Mouse (Mus musculus): ENCODE results near the gene Nt5dc3. TPM values are rescaled to one million over a fixed set of nuclear protein-coding genes. Genes with fewer than 3 reads are reported as not detected.

The Nt5dc3 gene
- polyA plus RNA-seq, 1 experiment from 2014 or later: 2.1 TPM

- peaks cover 45% of the 10 kb centered on the region for H3K4me1 ChIP-seq
- H3K9ac ChIP-seq: 0 out of 2 replicates have a peak overlapping the region, but pooled peaks have one; percentile 37
- H3K36me3 ChIP-seq: no peaks in the 10 kb centered on the region
- 75% methylated on average over 4 of the region's 4 CpGs for WGBS
- no peak overlapping the region for H3K4me3 ChIP-seq
- no peaks in the 10 kb centered on the region for H3K9me3 ChIP-seq
- H3K27ac ChIP-seq (replicated peaks): peak overlapping the region; percentile 78
- no peak for ATAC-seq (ENCODE audit: extremely low read depth, insufficient number of reproducible peaks, low FRiP score, low TSS enrichment)
- no peak overlapping the region for H3K4me2 ChIP-seq
- H3K27me3 ChIP-seq (replicated peaks): no peaks in the 10 kb centered on the region
Measured at GRCm38 (mm10) chr10:86794196-86794595, 15.4 kb downstream of the Nt5dc3 start.

DNA sequence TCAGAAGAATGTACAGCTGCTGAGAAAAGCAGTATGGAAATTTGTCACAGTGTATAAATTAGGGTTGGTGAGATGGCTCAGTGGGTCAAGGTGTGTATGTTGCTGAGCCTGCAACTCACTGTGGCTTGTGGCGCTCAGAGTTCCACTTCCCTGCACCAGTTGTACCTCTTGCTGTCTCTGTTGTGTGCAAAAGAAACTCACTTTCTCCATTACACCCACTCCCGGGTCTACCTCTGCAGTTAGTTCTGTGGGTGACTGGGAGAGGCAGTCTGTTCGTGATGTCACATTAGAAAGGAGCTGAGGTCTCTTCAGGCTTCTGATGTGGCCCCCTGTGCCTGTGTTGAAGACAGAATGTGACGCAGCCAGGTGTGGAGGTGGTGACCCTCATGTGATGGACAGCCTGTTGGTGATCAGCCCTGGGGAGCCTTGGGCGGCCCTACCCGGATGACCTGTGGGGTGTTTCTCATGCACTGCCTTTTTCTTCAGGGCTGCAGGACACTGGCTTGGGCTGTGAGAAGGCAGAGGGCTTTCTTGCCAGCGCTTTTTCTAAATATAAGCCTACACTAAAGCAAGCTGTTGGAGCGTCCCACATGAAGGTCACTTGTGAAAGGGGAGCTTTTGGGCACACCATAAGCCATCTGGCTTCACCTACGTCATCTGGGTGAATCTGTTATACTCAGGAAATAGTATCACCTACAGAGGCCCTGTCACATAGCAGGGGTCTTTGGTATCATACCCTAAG lies 16.2 kb downstream of the Nt5dc3 start:
- no peak overlapping the region for H3K4me3 ChIP-seq
- peak overlapping the region; percentile 77 for H3K27ac ChIP-seq (replicated peaks)
- ATAC-seq (ENCODE audit: extremely low read depth, insufficient number of reproducible peaks, low FRiP score, low TSS enrichment): no peak
- no peaks in the 10 kb centered on the region for H3K9me3 ChIP-seq
- no peaks in the 10 kb centered on the region for H3K27me3 ChIP-seq (replicated peaks)
- H3K9ac ChIP-seq: peak overlapping the region; percentile 62
- H3K36me3 ChIP-seq: no peaks in the 10 kb centered on the region
- H3K4me2 ChIP-seq: no peak overlapping the region
- 68% methylated on average over 9 of the region's 9 CpGs for WGBS
- peaks cover 45% of the 10 kb centered on the region for H3K4me1 ChIP-seq

DNA sequence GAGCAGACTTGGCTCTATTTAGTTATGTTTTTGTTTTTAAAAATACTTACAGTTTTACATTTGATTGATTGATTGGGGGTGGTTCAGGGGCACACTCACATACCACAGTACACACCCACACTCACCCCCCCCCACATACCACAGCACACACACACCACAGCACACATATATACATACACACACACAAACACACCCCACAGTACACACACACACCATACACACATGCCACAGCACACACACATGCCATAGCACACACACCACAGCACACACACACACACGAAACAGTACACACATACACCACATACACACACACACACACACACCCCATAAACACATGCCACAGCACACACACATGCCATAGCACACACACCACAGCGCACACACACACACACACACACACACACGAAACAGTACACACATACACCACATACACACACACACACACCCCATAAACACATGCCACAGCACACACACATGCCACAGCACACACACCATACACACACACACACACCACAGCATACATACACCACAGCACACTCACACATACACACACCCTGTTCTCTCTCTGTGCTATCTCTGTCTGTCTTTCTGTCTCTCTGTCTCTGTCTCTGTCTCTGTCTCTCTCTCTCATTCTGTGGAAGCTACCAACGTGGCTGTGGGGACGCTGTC lies 17.4 kb downstream of the Nt5dc3 start:
- 86% methylated on average over 5 of the region's 5 CpGs for WGBS
- no peak for ATAC-seq (ENCODE audit: extremely low read depth, insufficient number of reproducible peaks, low FRiP score, low TSS enrichment)

DNA sequence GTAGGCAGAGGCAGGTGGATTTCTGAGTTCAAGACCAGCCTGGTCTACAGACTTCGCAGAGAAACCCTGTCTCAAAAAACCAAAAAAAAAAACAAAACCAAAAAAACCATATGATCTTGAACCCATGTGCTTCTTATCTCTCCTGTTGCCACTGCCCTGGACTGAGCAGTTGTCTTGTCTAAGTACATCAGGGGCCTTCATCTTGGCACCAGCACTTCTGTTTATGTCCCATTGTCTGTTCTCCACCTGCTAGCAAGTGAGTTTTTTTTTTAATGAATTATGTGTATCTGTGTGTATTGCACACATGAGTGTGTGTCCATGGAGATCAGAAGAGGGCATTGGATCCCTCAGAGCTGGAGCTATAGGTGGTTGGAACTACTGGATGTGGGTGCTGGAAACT lies 28.6 kb downstream of the Nt5dc3 start:
- Histone ChIP-seq H3K9ac (no peak overlapping the region), H3K27me3 (replicated peaks) (no peaks in the 10 kb centered on the region), H3K36me3 (peaks cover 17% of the 10 kb centered on the region), H3K4me1 (peaks cover 14% of the 10 kb centered on the region), H3K27ac (replicated peaks) (no peak overlapping the region), H3K9me3 (no peaks in the 10 kb centered on the region), H3K4me3 (no peak overlapping the region), H3K4me2 (no peak overlapping the region)
- ATAC-seq (ENCODE audit: extremely low read depth, insufficient number of reproducible peaks, low FRiP score, low TSS enrichment): no peak
- 79% methylated on average over 1 of the region's 1 CpGs for WGBS

More for the DNA sequence above, 17.4 kb downstream of the Nt5dc3 start:
- no peak overlapping the region for H3K9ac ChIP-seq
- H3K4me3 ChIP-seq: no peak overlapping the region
- no peaks in the 10 kb centered on the region for H3K27me3 ChIP-seq (replicated peaks)
- no peak overlapping the region for H3K4me2 ChIP-seq
- no peaks in the 10 kb centered on the region for H3K36me3 ChIP-seq
- H3K9me3 ChIP-seq: no peaks in the 10 kb centered on the region
- H3K4me1 ChIP-seq: peaks cover 42% of the 10 kb centered on the region
- no peak overlapping the region; the same call in 1 of the 2 replicates for H3K27ac ChIP-seq (replicated peaks)

- Histone ChIP-seq H3K4me3 (no peak overlapping the region), H3K27me3 (replicated peaks) (no peaks in the 10 kb centered on the region), H3K36me3 (peaks cover 25% of the 10 kb centered on the region), H3K9me3 (no peaks in the 10 kb centered on the region), H3K4me1 (peaks cover 14% of the 10 kb centered on the region), H3K9ac (no peak overlapping the region), H3K27ac (replicated peaks) (no peak overlapping the region), H3K4me2 (no peak overlapping the region)
- WGBS: 80% methylated on average over 15 of the region's 15 CpGs
- no peak for ATAC-seq (ENCODE audit: extremely low read depth, insufficient number of reproducible peaks, low FRiP score, low TSS enrichment)
Measured at GRCm38 (mm10) chr10:86808013-86808758, 29.4 kb downstream of the Nt5dc3 start.

GRCm38 (mm10) chr10:86810000-86810399 lies 31.2 kb downstream of the Nt5dc3 start:
- peaks cover 28% of the 10 kb centered on the region for H3K4me1 ChIP-seq
- no peak overlapping the region for H3K27ac ChIP-seq (replicated peaks)
- H3K4me2 ChIP-seq: no peak overlapping the region
- H3K9me3 ChIP-seq: no peaks in the 10 kb centered on the region
- H3K27me3 ChIP-seq (replicated peaks): no peaks in the 10 kb centered on the region
- no peak overlapping the region for H3K4me3 ChIP-seq
- no peak for ATAC-seq (ENCODE audit: extremely low read depth, insufficient number of reproducible peaks, low FRiP score, low TSS enrichment)
- WGBS: 83% methylated on average over 9 of the region's 9 CpGs
- H3K9ac ChIP-seq: no peak overlapping the region
- H3K36me3 ChIP-seq: peaks cover 25% of the 10 kb centered on the region

DNA sequence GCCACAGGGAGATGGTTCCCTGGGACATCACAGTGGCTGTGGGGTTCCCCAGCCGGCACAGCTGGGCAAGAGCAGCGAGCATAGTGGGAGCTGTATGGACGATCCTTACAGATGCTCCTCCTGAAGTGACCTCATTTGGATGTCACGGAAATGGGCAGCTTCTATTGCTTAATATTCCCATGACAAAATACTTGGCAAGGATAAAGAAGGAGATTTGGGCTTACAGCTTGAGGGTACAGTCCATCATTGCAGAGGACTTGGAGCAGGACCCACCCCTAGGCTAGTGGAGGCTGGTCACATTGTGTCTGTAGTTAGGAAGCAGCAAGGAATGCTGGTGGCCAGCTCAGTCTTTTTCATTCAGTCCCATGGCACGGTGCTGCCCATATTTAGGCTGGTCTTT lies 31.8 kb downstream of the Nt5dc3 start:
- no peak overlapping the region for H3K9ac ChIP-seq
- H3K9me3 ChIP-seq: no peaks in the 10 kb centered on the region
- no peak overlapping the region for H3K27ac ChIP-seq (replicated peaks)
- no peaks in the 10 kb centered on the region for H3K27me3 ChIP-seq (replicated peaks)
- H3K4me2 ChIP-seq: no peak overlapping the region
- peaks cover 30% of the 10 kb centered on the region for H3K4me1 ChIP-seq
- ATAC-seq (ENCODE audit: extremely low read depth, insufficient number of reproducible peaks, low FRiP score, low TSS enrichment): no peak
- H3K36me3 ChIP-seq: peaks cover 28% of the 10 kb centered on the region
- 89% methylated on average over 5 of the region's 5 CpGs for WGBS
- H3K4me3 ChIP-seq: no peak overlapping the region

- Histone ChIP-seq H3K9ac (0 out of 2 replicates have a peak overlapping the region, but pooled peaks have one; percentile 10), H3K27me3 (replicated peaks) (no peaks in the 10 kb centered on the region), H3K4me3 (no peak overlapping the region), H3K36me3 (peaks cover 23% of the 10 kb centered on the region), H3K4me2 (no peak overlapping the region), H3K4me1 (peaks cover 41% of the 10 kb centered on the region), H3K27ac (replicated peaks) (peak overlapping the region; percentile 66), H3K9me3 (no peaks in the 10 kb centered on the region)
- 63% methylated on average over 19 of the region's 19 CpGs for WGBS
- no peak for ATAC-seq (ENCODE audit: extremely low read depth, insufficient number of reproducible peaks, low FRiP score, low TSS enrichment)
Measured at GRCm38 (mm10) chr10:86814292-86815131, 35.7 kb downstream of the Nt5dc3 start.

DNA sequence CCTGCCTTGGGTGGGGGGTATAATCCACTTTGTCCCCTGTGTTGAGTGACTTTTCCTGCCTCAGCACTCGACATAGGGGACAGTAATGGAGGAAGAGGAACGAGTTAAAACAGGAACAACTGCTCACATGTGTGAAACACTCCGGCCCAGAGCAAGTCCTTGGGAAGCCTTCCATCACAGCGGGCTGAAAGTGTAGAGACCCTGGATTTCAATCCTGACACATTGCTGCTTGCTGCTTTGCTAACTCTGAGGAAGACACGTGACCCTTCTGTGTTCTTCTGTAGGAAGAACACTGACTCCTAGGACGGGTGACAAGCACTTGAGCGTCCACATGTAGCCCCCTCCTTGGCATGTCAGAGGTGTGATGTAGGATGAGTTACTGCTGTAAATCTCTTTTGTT lies 36.3 kb downstream of the Nt5dc3 start:
- Histone ChIP-seq H3K4me2 (no peak overlapping the region), H3K27ac (replicated peaks) (peak overlapping the region; percentile 66; the same call in 1 of the 2 replicates), H3K4me3 (no peak overlapping the region), H3K4me1 (peaks cover 47% of the 10 kb centered on the region), H3K9ac (no peak overlapping the region), H3K36me3 (peaks cover 23% of the 10 kb centered on the region), H3K9me3 (no peaks in the 10 kb centered on the region), H3K27me3 (replicated peaks) (no peaks in the 10 kb centered on the region)
- 71% methylated on average over 7 of the region's 7 CpGs for WGBS
- ATAC-seq (ENCODE audit: extremely low read depth, insufficient number of reproducible peaks, low FRiP score, low TSS enrichment): no peak

- H3K27me3 ChIP-seq (replicated peaks): no peaks in the 10 kb centered on the region
- H3K4me1 ChIP-seq: peaks cover 36% of the 10 kb centered on the region
- peak overlapping the region; percentile 77 for H3K27ac ChIP-seq (replicated peaks)
- H3K36me3 ChIP-seq: peaks cover 56% of the 10 kb centered on the region
- 0 out of 2 replicates have a peak overlapping the region, but pooled peaks have one; percentile 8 for H3K9ac ChIP-seq
- ATAC-seq (ENCODE audit: extremely low read depth, insufficient number of reproducible peaks, low FRiP score, low TSS enrichment): no peak
- no peaks in the 10 kb centered on the region for H3K9me3 ChIP-seq
- 0 out of 2 replicates have a peak overlapping the region, but pooled peaks have one; percentile 2 for H3K4me2 ChIP-seq
- WGBS: 38% methylated on average over 8 of the region's 8 CpGs
- H3K4me3 ChIP-seq: no peak overlapping the region
Measured at GRCm38 (mm10) chr10:86819649-86820165, 40.9 kb downstream of the Nt5dc3 start.
